Mouse (Mus musculus) liver, postnatal 0 days (tissue): ENCODE results near the gene Tmod1.

ENCODE experiments used
- CTCF ChIP-seq: sonication (generic); IDR thresholded peaks from 2 replicates; pipeline ENCODE4 v1.5.1; 2016; ENCODE audit warnings: antibody characterized with exemption, low read depth
- EP300 ChIP-seq: IDR thresholded peaks from 2 replicates; pipeline ENCODE4 v1.6.1; 2016; ENCODE audit warnings: antibody characterized with exemption, low read depth, mild to moderate bottlenecking

- TF ChIP-seq CTCF (no peak), EP300 (no peak)
These were observed 56.4 kb downstream of the Tmod1 start for GRCm38 (mm10) chr4:46094916-46095825.
